Mouse (Mus musculus) hindbrain, embryonic 16.5 days (tissue): ENCODE measurements around the gene Ferd3l. TPM values are rescaled to one million over a fixed set of nuclear protein-coding genes. Genes with fewer than 3 reads are reported as not detected.

Experiments
- ATAC-seq: fragments of 200-750 bp; cut with Nextera tagmentation; 2 replicates; pipeline ENCODE4 v1.8.0; 2017; ENCODE audit warnings: moderate TSS enrichment, moderate library complexity
- H3K27ac ChIP-seq: fragments of 300-500 bp; sonication (generic); 2 replicates; pipeline ENCODE4 v1.5.1; 2014; ENCODE audit warnings: low read depth, mild to moderate bottlenecking, control low read depth, low read length, moderate library complexity
- H3K27me3 ChIP-seq: fragments of 300-500 bp; sonication (generic); replicated peaks from 2 replicates; pipeline ENCODE4 v1.6.1; 2014; ENCODE audit warnings: low read length; ENCODE audit not compliant: control insufficient read depth, insufficient read depth
- H3K36me3 ChIP-seq: fragments of 300-500 bp; sonication (generic); 2 replicates; pipeline ENCODE4 v1.6.1; 2014; ENCODE audit warnings: mild to moderate bottlenecking, low read length, moderate library complexity, mixed read lengths; ENCODE audit not compliant: control insufficient read depth, insufficient read depth
- H3K4me1 ChIP-seq: fragments of 300-500 bp; sonication (generic); 2 replicates; pipeline ENCODE4 v1.6.1; 2014; ENCODE audit warnings: low read depth, low read length; ENCODE audit not compliant: control insufficient read depth, insufficient read depth
- H3K4me2 ChIP-seq: fragments of 300-500 bp; sonication (generic); 2 replicates; pipeline ENCODE4 v1.6.1; 2014; ENCODE audit warnings: mild to moderate bottlenecking, low read length, control low read depth, moderate library complexity
- H3K4me3 ChIP-seq: fragments of 300-500 bp; sonication (generic); 2 replicates; pipeline ENCODE4 v1.5.1; 2014; ENCODE audit warnings: mild to moderate bottlenecking, low read length, control low read depth, moderate library complexity
- H3K9ac ChIP-seq: fragments of 300-500 bp; sonication (generic); 2 replicates; pipeline ENCODE4 v1.6.1; 2014; ENCODE audit warnings: low read depth, mild to moderate bottlenecking, control low read depth, low read length, moderate library complexity
- H3K9me3 ChIP-seq: fragments of 300-500 bp; sonication (generic); 2 replicates; pipeline ENCODE4 v1.6.1; 2014; ENCODE audit warnings: mild to moderate bottlenecking, low read length, moderate library complexity; ENCODE audit not compliant: control insufficient read depth
- WGBS: fragments of 180-500 bp; shearing (Covaris S2); extraction: QIAGEN DNeasy Blood & Tissue Kit; methylation state at CpG from one replicate; pipeline ENCODE4 v1.1.7; 2014; 5-methylcytosine and 5-hydroxymethylcytosine counted together
- polyA plus RNA-seq: library from polyadenylated mRNA; unstranded; fragments of >200 nt; fragmentation: Nextera tagmentation; extraction: Ambion mirVana; gene quantifications from 2 replicates; pipeline ENCODE4 v1.2.1, GENCODE M21; 2015

The Ferd3l gene
- polyA plus RNA-seq, 1 experiment from 2014 or later, result 0.24 TPM

DNA sequence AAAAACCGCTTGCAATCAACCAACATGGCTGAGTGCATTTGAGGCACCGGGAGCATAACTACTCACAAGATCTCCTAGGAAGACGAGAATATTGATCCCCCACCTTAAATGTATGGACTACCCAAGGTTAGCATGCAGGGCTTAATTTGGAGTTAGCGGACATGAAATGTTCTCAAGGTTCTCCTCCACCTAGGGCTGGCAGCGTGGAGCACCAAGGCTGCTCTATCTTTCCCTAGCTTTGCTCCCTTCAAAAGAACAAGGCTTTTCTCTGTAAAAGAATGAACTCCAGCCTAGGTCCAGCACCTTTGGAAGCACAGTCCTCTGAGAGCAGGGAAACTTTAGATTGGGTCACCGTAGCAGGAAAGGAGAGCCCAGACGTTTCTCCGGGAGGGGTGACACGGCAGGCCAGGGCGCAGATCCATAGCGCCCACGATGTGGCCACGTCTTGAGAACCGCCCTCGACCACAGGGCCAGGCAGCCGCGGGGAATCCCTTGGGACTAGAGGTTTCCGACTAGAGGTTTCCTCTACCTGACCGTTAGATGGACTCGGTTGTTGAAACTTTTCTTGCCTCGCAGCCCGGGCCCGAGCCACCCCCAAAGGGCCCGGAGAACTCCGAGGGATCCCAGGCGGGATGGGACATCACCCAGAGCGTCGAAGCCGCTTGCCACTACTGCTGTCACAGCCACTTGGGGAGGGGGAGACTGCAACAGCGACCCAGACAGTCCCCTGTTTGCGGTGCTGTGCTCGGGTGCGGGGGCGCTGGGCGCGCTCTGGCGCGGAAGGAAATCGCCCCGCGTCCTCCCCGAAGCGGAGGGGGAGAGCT, 28.6 kb downstream of the Ferd3l start:
- ATAC-seq, result 0 out of 2 replicates have a peak, but pooled peaks have one; percentile 35

DNA sequence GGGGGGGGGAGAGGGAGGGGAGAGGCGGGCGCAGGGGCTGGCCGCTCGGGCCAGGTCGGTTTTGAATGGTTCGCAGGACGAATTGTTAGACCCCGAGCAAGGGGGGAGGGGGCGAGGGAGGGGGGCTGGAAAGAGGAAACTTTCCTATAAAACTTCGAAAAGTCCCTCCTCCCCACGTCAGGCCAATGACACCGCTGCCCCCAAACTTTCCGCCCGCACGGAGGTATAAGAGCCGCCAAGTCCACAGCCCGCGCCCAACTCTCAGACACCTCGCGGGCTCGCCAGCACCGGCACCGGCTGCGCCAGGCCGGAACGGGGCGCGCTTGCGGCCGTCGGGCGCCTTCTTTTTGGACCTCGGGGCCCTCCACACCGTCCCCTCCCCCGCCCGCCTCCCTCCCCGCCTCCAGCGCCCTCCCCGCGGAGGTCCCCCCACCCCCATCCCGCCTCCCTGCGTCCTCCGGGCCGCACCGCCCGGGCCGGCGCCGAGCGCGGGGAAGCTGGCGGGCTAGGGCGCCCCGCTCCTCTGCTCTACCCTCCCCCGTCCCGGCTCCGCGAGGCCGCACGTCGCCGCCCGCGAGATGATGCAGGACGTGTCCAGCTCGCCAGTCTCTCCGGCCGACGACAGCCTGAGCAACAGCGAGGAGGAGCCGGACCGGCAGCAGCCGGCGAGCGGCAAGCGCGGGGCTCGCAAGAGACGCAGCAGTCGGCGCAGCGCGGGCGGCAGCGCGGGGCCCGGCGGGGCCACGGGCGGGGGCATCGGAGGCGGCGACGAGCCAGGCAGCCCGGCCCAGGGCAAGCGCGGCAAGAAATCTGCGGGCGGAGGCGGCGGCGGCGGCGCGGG, 29.4 kb downstream of the Ferd3l start, which contains the start of gene Twist1:
Gene Twist1 (plus strand): TSS at position 272 of the 841 bp plus-strand sequence.
- H3K27ac ChIP-seq, result no peak within 1 kb of the TSS
- WGBS, result under 1% methylated on average over 52 of the region's 105 CpGs
- H3K4me2 ChIP-seq, result peak within 1 kb of the TSS; percentile 64
- no peaks in the 10 kb centered on the region for H3K36me3 ChIP-seq
- ATAC-seq, result peak; percentile 77
- peaks cover 51% of the 10 kb centered on the region for H3K27me3 ChIP-seq
- H3K9ac ChIP-seq, result peak within 1 kb of the TSS; percentile 59
- H3K9me3 ChIP-seq, result no peaks in the 10 kb centered on the region
- peaks cover 12% of the 10 kb centered on the region for H3K4me1 ChIP-seq
- H3K4me3 ChIP-seq, result peak within 1 kb of the TSS; percentile 48

More for the DNA sequence above, 28.6 kb downstream of the Ferd3l start:
- 2% methylated on average over 40 of the region's 43 CpGs for WGBS
- peak overlapping the region; percentile 64 for H3K4me2 ChIP-seq
- no peak overlapping the region for H3K9ac ChIP-seq
- peaks cover 12% of the 10 kb centered on the region for H3K4me1 ChIP-seq
- H3K9me3 ChIP-seq, result no peaks in the 10 kb centered on the region
- peak overlapping the region; percentile 48 for H3K4me3 ChIP-seq
- H3K36me3 ChIP-seq, result no peaks in the 10 kb centered on the region
- H3K27me3 ChIP-seq, result peaks cover 46% of the 10 kb centered on the region
- H3K27ac ChIP-seq, result no peak overlapping the region

- H3K36me3 ChIP-seq, result no peaks in the 10 kb centered on the region
- H3K9ac ChIP-seq, result peak overlapping the region; percentile 59
- H3K4me1 ChIP-seq, result peaks cover 12% of the 10 kb centered on the region
- no peak overlapping the region for H3K27ac ChIP-seq
- H3K9me3 ChIP-seq, result no peaks in the 10 kb centered on the region
- H3K27me3 ChIP-seq, result peaks cover 45% of the 10 kb centered on the region
- H3K4me2 ChIP-seq, result peak overlapping the region; percentile 64
- WGBS, result 3% methylated on average over 33 of the region's 56 CpGs
- ATAC-seq, result peak; percentile 37
- H3K4me3 ChIP-seq, result peak overlapping the region; percentile 48
Observed at GRCm38 (mm10) chr12:33958241-33959194, 30.3 kb downstream of the Ferd3l start.

DNA sequence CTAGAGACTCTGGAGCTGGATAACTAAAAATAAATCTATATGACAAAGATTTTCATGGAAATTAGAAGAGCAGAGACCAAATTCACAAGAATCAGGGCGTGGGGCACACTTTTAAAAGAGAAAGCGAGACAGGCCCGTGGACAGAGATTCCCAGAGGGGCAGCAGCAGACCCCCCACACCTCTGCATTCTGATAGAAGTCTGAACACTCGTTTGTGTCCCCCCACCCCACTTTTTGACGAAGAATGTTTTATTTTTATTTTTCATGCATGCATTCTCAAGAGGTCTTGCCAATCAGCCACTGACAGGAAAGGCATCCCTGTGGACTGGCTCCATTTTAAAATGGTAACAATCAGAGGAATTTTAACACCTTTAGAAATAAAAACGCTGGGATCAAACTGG, 31.0 kb downstream of the Ferd3l start:
- no peaks in the 10 kb centered on the region for H3K36me3 ChIP-seq
- no peaks in the 10 kb centered on the region for H3K9me3 ChIP-seq
- H3K4me3 ChIP-seq, result peak overlapping the region; percentile 48; the same call in 1 of the 2 replicates
- 2% methylated on average over 6 of the region's 6 CpGs for WGBS
- H3K4me2 ChIP-seq, result no peak overlapping the region
- no peak for ATAC-seq
- peaks cover 43% of the 10 kb centered on the region for H3K27me3 ChIP-seq
- no peak overlapping the region for H3K9ac ChIP-seq
- H3K27ac ChIP-seq, result no peak overlapping the region
- peaks cover 12% of the 10 kb centered on the region for H3K4me1 ChIP-seq

GRCm38 (mm10) chr12:33959846-33960245, 31.6 kb downstream of the Ferd3l start:
- no peak for ATAC-seq

GRCm38 (mm10) chr12:33961013-33961412, 32.8 kb downstream of the Ferd3l start:
- no peak overlapping the region for H3K9ac ChIP-seq
- WGBS, result 15% methylated on average over 5 of the region's 5 CpGs
- no peaks in the 10 kb centered on the region for H3K9me3 ChIP-seq
- ATAC-seq, result no peak
- no peak overlapping the region for H3K4me3 ChIP-seq
- H3K4me1 ChIP-seq, result peaks cover 12% of the 10 kb centered on the region
- no peak overlapping the region for H3K27ac ChIP-seq
- H3K27me3 ChIP-seq, result peaks cover 47% of the 10 kb centered on the region
- H3K4me2 ChIP-seq, result no peak overlapping the region
- H3K36me3 ChIP-seq, result no peaks in the 10 kb centered on the region

More at GRCm38 (mm10) chr12:33959846-33960245, 31.6 kb downstream of the Ferd3l start:
- Histone ChIP-seq H3K4me2 (no peak overlapping the region), H3K36me3 (no peaks in the 10 kb centered on the region), H3K4me1 (peaks cover 12% of the 10 kb centered on the region), H3K27me3 (peaks cover 43% of the 10 kb centered on the region), H3K9ac (no peak overlapping the region), H3K27ac (no peak overlapping the region), H3K9me3 (no peaks in the 10 kb centered on the region), H3K4me3 (no peak overlapping the region)
- WGBS, result 7% methylated on average over 3 of the region's 3 CpGs

DNA sequence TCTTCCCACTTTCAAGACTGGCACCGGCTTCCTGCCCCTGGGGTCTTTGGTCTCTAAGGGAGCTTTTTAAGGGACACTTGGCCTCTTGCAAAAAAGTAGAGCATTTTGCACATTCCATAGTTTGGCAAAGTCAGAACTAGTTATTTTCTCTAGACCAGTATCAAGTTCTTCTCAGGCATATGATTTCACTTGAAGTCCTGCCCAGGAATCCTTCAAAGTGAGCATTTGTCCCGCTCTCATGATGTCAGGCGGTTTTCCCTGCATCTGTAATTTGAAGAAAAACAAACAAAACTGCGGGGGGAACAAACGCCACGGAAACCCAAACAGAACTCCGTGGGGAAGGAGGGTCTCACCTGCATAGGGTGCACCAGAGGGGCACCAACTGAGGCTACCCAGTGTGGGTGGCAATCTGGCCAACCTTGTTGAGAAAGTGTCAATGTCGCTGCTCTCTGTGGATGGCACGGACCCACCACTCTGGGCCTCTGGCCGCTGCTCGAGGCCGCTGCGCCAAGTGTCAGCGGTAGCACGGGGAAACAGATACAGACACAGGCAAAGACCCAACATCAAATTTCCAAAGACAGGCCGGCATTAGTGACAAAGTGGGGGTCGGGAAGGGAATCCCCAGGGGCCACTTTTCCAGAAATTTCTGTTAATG, 34.0 kb downstream of the Ferd3l start:
- H3K4me2 ChIP-seq, result no peak overlapping the region
- WGBS, result 5% methylated on average over 17 of the region's 17 CpGs
- no peak for ATAC-seq
- H3K27ac ChIP-seq, result no peak overlapping the region
- H3K4me1 ChIP-seq, result peaks cover 15% of the 10 kb centered on the region
- no peaks in the 10 kb centered on the region for H3K9me3 ChIP-seq
- H3K27me3 ChIP-seq, result peaks cover 42% of the 10 kb centered on the region
- H3K9ac ChIP-seq, result no peak overlapping the region
- H3K36me3 ChIP-seq, result no peaks in the 10 kb centered on the region
- H3K4me3 ChIP-seq, result no peak overlapping the region

GRCm38 (mm10) chr12:33962773-33963130, 34.5 kb downstream of the Ferd3l start:
- peaks cover 42% of the 10 kb centered on the region for H3K27me3 ChIP-seq
- 8% methylated on average over 9 of the region's 9 CpGs for WGBS
- H3K4me3 ChIP-seq, result no peak overlapping the region
- H3K27ac ChIP-seq, result no peak overlapping the region
- H3K4me1 ChIP-seq, result peaks cover 13% of the 10 kb centered on the region
- no peak for ATAC-seq
- no peaks in the 10 kb centered on the region for H3K36me3 ChIP-seq
- H3K9me3 ChIP-seq, result no peaks in the 10 kb centered on the region
- H3K4me2 ChIP-seq, result no peak overlapping the region
- H3K9ac ChIP-seq, result no peak overlapping the region
